ENCODE assay signal across 9 mouse cellular contexts in the genomic region with DNA sequence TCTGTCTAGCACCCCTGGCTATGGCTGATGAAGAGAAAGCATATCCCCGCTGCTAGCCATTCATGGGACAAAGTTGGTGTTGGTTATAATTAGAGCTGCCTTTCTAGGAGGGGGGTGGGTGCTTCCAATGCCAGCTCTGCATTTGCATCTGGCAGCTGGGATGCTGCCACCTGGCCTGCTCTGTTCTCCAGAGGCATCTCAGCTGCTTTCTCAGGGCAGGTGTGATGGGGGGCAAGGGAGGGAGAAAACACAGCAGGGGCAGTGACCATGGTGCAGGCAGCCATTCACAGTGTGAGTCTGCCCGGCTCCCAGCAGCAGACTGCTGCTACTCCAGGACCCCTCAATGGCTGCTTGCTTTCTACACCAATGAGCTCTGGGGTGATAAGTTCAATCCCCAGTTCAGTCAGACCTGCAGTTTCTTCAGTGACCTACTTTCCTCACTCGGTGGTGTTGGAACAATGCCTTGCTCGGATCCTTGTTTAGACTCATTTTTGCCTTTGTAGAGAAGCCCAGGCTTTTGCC.
A peak's percentile ranks its signal among the peaks of the same experiment; 100 is the strongest.
DNase-seq lines count a peak whose midpoint lies in the region; ATAC-seq lines count a peak whose summit lies in the region.
"Had no signal": no experiment of that assay in that cellular context is flagged by ENCODE, and none has a peak within 500 bp of the region (broad histone marks: within the 10 kb centered on the region; RNA-seq: fewer than 3 reads in every experiment).

No protein-coding gene starts in this region.

- WGBS in forebrain, embryonic 13.5 days: 10% methylated on average over 4 of the region's 4 CpGs
- WGBS in heart, embryonic 15.5 days: 14% methylated on average over 4 of the region's 4 CpGs
- 17% methylated on average over 4 of the region's 4 CpGs for WGBS in neural tube, embryonic 14.5 days

- intact Hi-C loops in left cerebral cortex, postnatal 14 days (cut with DNase I): no loop called here

- no peak overlapping the region for H3K9ac ChIP-seq in forebrain, embryonic 13.5 days
- no peak overlapping the region for H3K9ac ChIP-seq in heart, embryonic 15.5 days
- H3K9ac ChIP-seq in neural tube, embryonic 14.5 days (replicated peaks; ENCODE audit: low read depth, low read length): no peak overlapping the region

- peaks cover 54% of the 10 kb centered on the region for H3K4me1 ChIP-seq in forebrain, embryonic 13.5 days
- H3K4me1 ChIP-seq in heart, embryonic 15.5 days (replicated peaks): peaks cover 17% of the 10 kb centered on the region
- peaks cover 13% of the 10 kb centered on the region for H3K4me1 ChIP-seq in neural tube, embryonic 14.5 days (ENCODE audit: control insufficient read depth, insufficient read depth, low read length)

- no peaks in the 10 kb centered on the region for H3K36me3 ChIP-seq in forebrain, embryonic 13.5 days (ENCODE audit: poor library complexity, severe bottlenecking)
- no peaks in the 10 kb centered on the region for H3K36me3 ChIP-seq in heart, embryonic 15.5 days
- H3K36me3 ChIP-seq in neural tube, embryonic 14.5 days (ENCODE audit: control insufficient read depth, insufficient read depth, low read length): no peaks in the 10 kb centered on the region

- peak; percentile 4 for DNase-seq in lung, postnatal 14 days
- no peak for DNase-seq in lung, postnatal 4 days
- no peak for DNase-seq in c-Kit-positive CD71-positive TER-119-positive erythroid progenitor cells, embryonic 14.5 days (ENCODE audit: low spot score)
- no peak for DNase-seq in left cerebral cortex, postnatal 14 days (ENCODE audit: low spot score in 2 of 2)
- DNase-seq in frontal cortex, postnatal 10 days (ENCODE audit: low spot score in 2 of 2): no peak

- no peak overlapping the region for H3K4me3 ChIP-seq in forebrain, embryonic 13.5 days
- H3K4me3 ChIP-seq in heart, embryonic 15.5 days: no peak overlapping the region
- H3K4me3 ChIP-seq in neural tube, embryonic 14.5 days (ENCODE audit: low read depth, low read length): no peak overlapping the region

- peak; percentile 48; the same call in 1 of the 2 replicates for ATAC-seq in forebrain, embryonic 13.5 days
- 0 out of 2 replicates have a peak, but pooled peaks have one; percentile 28 for ATAC-seq in heart, embryonic 15.5 days (replicated peaks; ENCODE audit: insufficient number of reproducible peaks, insufficient read depth, low FRiP score, low read depth)
- peak; percentile 27; the same call in 1 of the 2 replicates for ATAC-seq in neural tube, embryonic 14.5 days (ENCODE audit: low read depth)
- ATAC-seq: lung, postnatal 0 days had no signal

- H3K27me3 ChIP-seq in forebrain, embryonic 13.5 days: no peaks in the 10 kb centered on the region
- H3K27me3 ChIP-seq in heart, embryonic 15.5 days: no peaks in the 10 kb centered on the region
- no peaks in the 10 kb centered on the region for H3K27me3 ChIP-seq in neural tube, embryonic 14.5 days (ENCODE audit: control insufficient read depth, insufficient read depth, low read length)

- H3K9me3 ChIP-seq in forebrain, embryonic 13.5 days (replicated peaks): no peaks in the 10 kb centered on the region
- no peaks in the 10 kb centered on the region for H3K9me3 ChIP-seq in heart, embryonic 15.5 days (replicated peaks)
- H3K9me3 ChIP-seq in neural tube, embryonic 14.5 days (ENCODE audit: control insufficient read depth, low read length): no peaks in the 10 kb centered on the region

- H3K4me2 ChIP-seq in forebrain, embryonic 13.5 days: no peak overlapping the region
- H3K4me2 ChIP-seq in heart, embryonic 15.5 days: 0 out of 2 replicates have a peak overlapping the region, but pooled peaks have one; percentile 35
- H3K4me2 ChIP-seq in neural tube, embryonic 14.5 days (ENCODE audit: low read depth, low read length): no peak overlapping the region

- peak overlapping the region; percentile 26; the same call in 1 of the 2 replicates for H3K27ac ChIP-seq in forebrain, embryonic 13.5 days
- peak overlapping the region; percentile 68 for H3K27ac ChIP-seq in heart, embryonic 15.5 days
- no peak overlapping the region for H3K27ac ChIP-seq in neural tube, embryonic 14.5 days (ENCODE audit: low read depth, low read length)
